Mouse (Mus musculus) forebrain, embryonic 15.5 days (tissue): ENCODE data around the gene Pank1. TPM values are rescaled to one million over a fixed set of nuclear protein-coding genes. Genes with fewer than 3 reads are reported as not detected.

Source experiments
- ATAC-seq: fragments of 200-750 bp; cut with Nextera tagmentation; replicated peaks from 2 replicates; pipeline ENCODE4 v1.8.0; 2017; ENCODE audit warnings: mild to moderate bottlenecking, moderate TSS enrichment, moderate library complexity
- H3K27ac ChIP-seq: fragments of 300-500 bp; sonication (generic); replicated peaks from 2 replicates; pipeline ENCODE4 v1.5.1; 2015; ENCODE audit warnings: mild to moderate bottlenecking, inconsistent platforms
- H3K27me3 ChIP-seq: fragments of 300-500 bp; sonication (generic); 2 replicates; pipeline ENCODE4 v1.6.1; 2015; ENCODE audit warnings: inconsistent platforms
- H3K36me3 ChIP-seq: fragments of 300-500 bp; sonication (generic); 2 replicates; pipeline ENCODE4 v1.6.1; 2015; ENCODE audit warnings: mild to moderate bottlenecking, inconsistent platforms
- H3K4me1 ChIP-seq: fragments of 300-500 bp; sonication (generic); 2 replicates; pipeline ENCODE4 v1.6.1; 2015; ENCODE audit warnings: inconsistent platforms
- H3K4me2 ChIP-seq: fragments of 300-500 bp; sonication (generic); replicated peaks from 2 replicates; pipeline ENCODE4 v1.6.1; 2015; ENCODE audit warnings: mild to moderate bottlenecking, inconsistent platforms
- H3K4me3 ChIP-seq: fragments of 300-500 bp; sonication (generic); 2 replicates; pipeline ENCODE4 v1.5.1; 2015; ENCODE audit warnings: mild to moderate bottlenecking, inconsistent platforms
- H3K9ac ChIP-seq: fragments of 300-500 bp; sonication (generic); replicated peaks from 2 replicates; pipeline ENCODE4 v1.6.1; 2015; ENCODE audit warnings: mild to moderate bottlenecking, inconsistent platforms
- H3K9me3 ChIP-seq: fragments of 300-500 bp; sonication (generic); 2 replicates; pipeline ENCODE4 v1.6.1; 2016; ENCODE audit warnings: inconsistent platforms
- WGBS: fragments of 180-500 bp; shearing (Covaris S2); methylation state at CpG from one replicate; pipeline ENCODE4 v1.1.7; 2015; ENCODE audit warnings: mixed read lengths; 5-methylcytosine and 5-hydroxymethylcytosine counted together
- polyA plus RNA-seq: library from polyadenylated mRNA; unstranded; fragments of >200 nt; fragmentation: Nextera tagmentation; extraction: Ambion mirVana; gene quantifications from 2 replicates; pipeline ENCODE4 v1.2.1, GENCODE M21; 2015

Gene Pank1
- polyA plus RNA-seq, 1 experiment from 2014 or later = 5.6 TPM

- no peak overlapping the region for H3K27ac ChIP-seq
- H3K36me3 ChIP-seq = no peaks in the 10 kb centered on the region
- ATAC-seq = no peak
- H3K9me3 ChIP-seq = no peaks in the 10 kb centered on the region
- no peak overlapping the region for H3K9ac ChIP-seq
- no peaks in the 10 kb centered on the region for H3K4me1 ChIP-seq
- H3K4me2 ChIP-seq = no peak overlapping the region
- H3K27me3 ChIP-seq = no peaks in the 10 kb centered on the region
- 79% methylated on average over 3 of the region's 3 CpGs for WGBS
- H3K4me3 ChIP-seq = no peak overlapping the region
Measured at GRCm38 (mm10) chr19:34869375-34869774, 9.9 kb downstream of the Pank1 start.

GRCm38 (mm10) chr19:34868093-34868741 is 11.0 kb downstream of the Pank1 start:
- Histone ChIP-seq H3K27ac (no peak overlapping the region), H3K9ac (no peak overlapping the region), H3K4me2 (no peak overlapping the region), H3K27me3 (no peaks in the 10 kb centered on the region), H3K4me3 (no peak overlapping the region), H3K36me3 (no peaks in the 10 kb centered on the region), H3K4me1 (no peaks in the 10 kb centered on the region), H3K9me3 (no peaks in the 10 kb centered on the region)
- 92% methylated on average over 8 of the region's 8 CpGs for WGBS
- no peak for ATAC-seq

DNA sequence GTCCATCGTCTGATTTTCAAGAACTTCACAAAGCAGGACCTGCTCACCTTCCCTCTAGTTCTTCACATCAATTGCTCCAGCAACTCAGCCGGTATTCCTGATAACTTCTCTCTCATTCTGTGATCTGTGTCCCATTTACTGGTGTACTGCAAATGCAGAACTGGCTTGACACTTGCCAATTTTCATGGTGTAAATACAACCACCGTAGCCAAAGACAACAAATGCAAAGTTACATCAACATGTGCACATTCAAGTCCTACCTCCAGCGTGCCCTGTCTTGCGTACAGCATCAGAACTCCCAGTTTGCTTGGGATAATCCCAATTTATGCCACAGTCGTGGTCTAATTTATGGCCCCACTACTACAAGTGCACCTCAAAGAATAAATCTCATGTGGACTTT is 15.5 kb downstream of the Pank1 start:
- H3K27me3 ChIP-seq = no peaks in the 10 kb centered on the region
- WGBS = 92% methylated on average over 6 of the region's 6 CpGs
- H3K4me3 ChIP-seq = no peak overlapping the region
- H3K27ac ChIP-seq = no peak overlapping the region
- H3K4me1 ChIP-seq = peaks cover 5% of the 10 kb centered on the region
- no peaks in the 10 kb centered on the region for H3K9me3 ChIP-seq
- no peak overlapping the region for H3K9ac ChIP-seq
- no peaks in the 10 kb centered on the region for H3K36me3 ChIP-seq
- ATAC-seq = no peak
- no peak overlapping the region for H3K4me2 ChIP-seq

DNA sequence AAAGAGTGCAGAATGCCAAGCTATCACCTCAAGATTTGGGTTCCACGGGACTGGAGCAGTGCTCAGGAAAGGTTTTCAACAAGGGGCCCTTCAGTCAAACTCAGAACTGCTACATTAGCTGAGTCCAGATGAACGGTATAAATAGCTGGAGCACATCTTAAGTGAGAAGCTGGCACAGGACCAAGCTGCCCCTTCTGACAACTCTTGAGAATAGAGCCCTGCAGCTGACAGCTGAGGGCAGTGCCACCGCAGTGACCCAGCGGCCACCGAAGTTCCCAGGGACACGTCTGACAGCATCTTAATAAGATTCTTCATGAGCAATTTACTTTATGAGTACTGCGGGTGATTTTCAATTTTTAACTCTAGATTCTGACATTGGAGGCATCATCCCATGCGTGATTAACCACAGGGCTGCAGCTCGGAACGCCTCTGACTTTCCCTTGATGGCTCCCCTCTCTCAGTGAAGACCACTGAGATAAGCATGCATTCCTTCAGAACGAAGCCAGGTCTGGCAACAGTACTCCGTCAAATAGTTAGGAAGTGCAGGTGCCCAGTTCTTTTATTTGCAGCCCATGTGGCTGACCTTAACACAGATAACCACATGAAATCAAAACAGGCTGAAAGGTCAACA is 23.1 kb downstream of the Pank1 start:
- 70% methylated on average over 12 of the region's 12 CpGs for WGBS
- Histone ChIP-seq H3K4me2 (no peak overlapping the region), H3K9me3 (no peaks in the 10 kb centered on the region), H3K4me1 (peaks cover 12% of the 10 kb centered on the region), H3K36me3 (no peaks in the 10 kb centered on the region), H3K27ac (no peak overlapping the region), H3K27me3 (no peaks in the 10 kb centered on the region), H3K9ac (no peak overlapping the region), H3K4me3 (no peak overlapping the region)
- ATAC-seq = no peak

DNA sequence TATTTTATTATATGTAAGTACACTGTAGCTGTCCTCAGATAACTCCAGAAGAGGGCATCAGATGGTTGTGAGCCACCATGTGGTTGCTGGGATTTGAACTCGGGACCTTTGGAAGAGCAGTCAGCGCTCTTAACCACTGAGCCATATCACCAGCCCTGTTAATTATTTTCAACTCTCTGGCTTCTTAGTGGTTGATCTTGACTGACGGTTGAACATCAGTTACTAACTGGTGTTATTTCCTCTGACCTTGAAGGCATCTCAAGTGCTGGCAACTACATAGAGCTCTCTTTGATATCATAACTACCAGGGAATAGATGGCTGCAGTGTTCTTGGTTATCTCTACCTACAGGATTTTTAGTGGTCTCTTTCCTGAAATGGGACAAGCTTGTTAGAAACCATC is 28.1 kb downstream of the Pank1 start:
- 95% methylated on average over 3 of the region's 3 CpGs for WGBS
- Histone ChIP-seq H3K9ac (no peak overlapping the region), H3K4me2 (no peak overlapping the region), H3K4me3 (no peak overlapping the region), H3K27ac (no peak overlapping the region), H3K4me1 (0 out of 2 replicates have a peak, but pooled peaks cover 5% of the 10 kb centered on the region), H3K36me3 (no peaks in the 10 kb centered on the region), H3K9me3 (no peaks in the 10 kb centered on the region), H3K27me3 (no peaks in the 10 kb centered on the region)
- no peak for ATAC-seq

GRCm38 (mm10) chr19:34849426-34849825 is 29.8 kb downstream of the Pank1 start:
- no peaks in the 10 kb centered on the region for H3K27me3 ChIP-seq
- no peaks in the 10 kb centered on the region for H3K9me3 ChIP-seq
- ATAC-seq = no peak
- 92% methylated on average over 7 of the region's 7 CpGs for WGBS
- no peak overlapping the region for H3K9ac ChIP-seq
- no peak overlapping the region for H3K4me2 ChIP-seq
- no peaks in the 10 kb centered on the region for H3K4me1 ChIP-seq
- H3K4me3 ChIP-seq = no peak overlapping the region
- no peak overlapping the region for H3K27ac ChIP-seq
- H3K36me3 ChIP-seq = no peaks in the 10 kb centered on the region

DNA sequence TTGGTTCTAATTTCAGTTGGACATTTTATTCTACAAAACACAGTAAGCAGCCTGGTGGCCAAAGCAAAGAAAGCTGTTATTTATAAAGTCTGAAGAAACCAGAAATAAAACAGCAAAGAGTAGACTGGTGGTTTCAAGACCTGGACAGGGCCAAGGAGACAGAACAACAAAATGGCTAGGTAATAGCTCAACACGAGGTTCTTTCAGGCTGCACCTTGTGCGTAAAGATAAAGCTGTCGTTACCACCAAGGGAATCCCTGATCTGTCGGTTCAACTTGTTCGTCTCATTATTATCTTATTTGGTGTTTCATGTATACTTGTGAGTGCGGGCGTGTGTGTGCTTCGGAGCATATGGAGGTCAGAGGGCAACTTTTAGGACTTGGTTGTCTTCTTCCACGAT is 31.1 kb downstream of the Pank1 start:
- H3K27ac ChIP-seq = no peak overlapping the region
- H3K36me3 ChIP-seq = no peaks in the 10 kb centered on the region
- H3K9me3 ChIP-seq = no peaks in the 10 kb centered on the region
- no peaks in the 10 kb centered on the region for H3K27me3 ChIP-seq
- no peak overlapping the region for H3K9ac ChIP-seq
- H3K4me1 ChIP-seq = no peaks in the 10 kb centered on the region
- no peak overlapping the region for H3K4me3 ChIP-seq
- no peak for ATAC-seq
- no peak overlapping the region for H3K4me2 ChIP-seq
- WGBS = 95% methylated on average over 9 of the region's 9 CpGs

DNA sequence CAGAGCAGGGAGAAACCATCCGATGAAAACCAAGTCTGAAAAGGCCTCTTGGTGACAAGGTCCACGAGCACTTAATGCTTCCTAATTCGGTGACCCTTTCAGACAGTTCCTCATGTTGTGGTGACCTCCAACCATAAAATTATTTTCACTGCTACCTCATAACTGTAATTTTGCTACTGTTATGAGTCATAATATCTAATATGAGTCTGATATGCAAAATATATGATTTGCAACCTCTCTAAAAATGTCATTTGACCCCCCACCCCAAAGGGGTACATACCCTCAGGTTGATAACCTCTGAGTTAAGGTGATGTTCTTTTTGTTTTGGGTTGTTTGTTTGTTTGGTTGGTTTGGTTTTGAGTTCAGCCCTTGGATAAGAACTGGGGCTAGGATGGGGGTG is 32.2 kb downstream of the Pank1 start:
- H3K4me3 ChIP-seq = no peak overlapping the region
- H3K27me3 ChIP-seq = no peaks in the 10 kb centered on the region
- H3K4me2 ChIP-seq = no peak overlapping the region
- no peaks in the 10 kb centered on the region for H3K9me3 ChIP-seq
- H3K36me3 ChIP-seq = no peaks in the 10 kb centered on the region
- no peak overlapping the region for H3K27ac ChIP-seq
- no peak overlapping the region for H3K9ac ChIP-seq
- no peak for ATAC-seq
- no peaks in the 10 kb centered on the region for H3K4me1 ChIP-seq
- WGBS = 94% methylated on average over 3 of the region's 3 CpGs

DNA sequence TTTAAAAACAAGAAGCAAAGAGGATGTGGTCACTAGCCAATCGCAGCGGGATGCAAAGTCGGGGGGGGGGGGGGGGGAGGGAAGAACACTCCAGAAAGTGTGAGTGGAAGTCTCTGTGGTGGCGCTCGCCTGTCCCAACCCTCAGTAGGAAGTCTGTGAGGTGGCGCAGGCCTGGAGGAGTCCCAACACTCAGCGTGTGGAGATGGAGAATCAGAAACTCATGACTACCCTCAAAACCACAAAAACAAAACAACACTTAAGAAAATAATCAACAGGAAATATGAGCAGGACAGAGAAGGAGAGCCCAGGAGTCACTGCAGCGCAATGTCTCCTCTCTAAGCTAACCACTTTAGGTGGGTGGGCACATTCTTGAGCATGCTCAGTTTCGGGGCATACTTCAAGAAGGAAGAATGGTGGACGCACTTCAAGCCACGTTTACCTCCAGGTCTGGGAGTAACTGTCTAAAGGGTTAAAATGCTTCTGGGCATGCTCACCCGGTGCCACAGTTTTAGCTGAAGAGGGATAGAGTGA is 32.7 kb downstream of the Pank1 start:
- no peaks in the 10 kb centered on the region for H3K27me3 ChIP-seq
- no peaks in the 10 kb centered on the region for H3K36me3 ChIP-seq
- 65% methylated on average over 12 of the region's 12 CpGs for WGBS
- H3K4me1 ChIP-seq = peaks cover 3% of the 10 kb centered on the region; the same call in 1 of the 2 replicates
- no peak overlapping the region for H3K4me2 ChIP-seq
- no peak overlapping the region for H3K9ac ChIP-seq
- H3K4me3 ChIP-seq = no peak overlapping the region
- no peak for ATAC-seq
- H3K9me3 ChIP-seq = no peaks in the 10 kb centered on the region
- no peak overlapping the region for H3K27ac ChIP-seq

DNA sequence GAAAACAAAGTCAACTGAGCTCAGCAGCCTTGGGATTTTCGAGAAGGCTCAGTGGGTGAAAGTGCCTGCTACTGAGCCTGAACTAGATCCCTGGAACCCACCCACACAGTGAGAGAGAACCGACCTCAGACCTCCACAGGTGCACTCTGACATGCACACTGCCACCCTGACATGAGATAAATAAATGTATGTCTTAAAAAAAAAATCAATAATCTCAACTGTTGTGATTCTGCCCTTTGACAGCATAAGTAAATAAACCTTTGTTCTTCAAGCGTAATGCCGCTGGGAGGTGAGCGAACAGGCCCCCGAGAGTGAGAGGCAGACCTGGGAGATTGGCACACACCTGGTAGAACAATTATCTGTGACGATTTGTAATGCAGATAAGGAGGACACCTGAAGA is 33.2 kb downstream of the Pank1 start:
- no peak overlapping the region for H3K4me3 ChIP-seq
- no peaks in the 10 kb centered on the region for H3K27me3 ChIP-seq
- no peaks in the 10 kb centered on the region for H3K9me3 ChIP-seq
- 76% methylated on average over 7 of the region's 7 CpGs for WGBS
- no peaks in the 10 kb centered on the region; the same call in 1 of the 2 replicates for H3K36me3 ChIP-seq
- no peak overlapping the region for H3K9ac ChIP-seq
- H3K4me1 ChIP-seq = peaks cover 3% of the 10 kb centered on the region; the same call in 1 of the 2 replicates
- H3K4me2 ChIP-seq = no peak overlapping the region
- no peak overlapping the region for H3K27ac ChIP-seq
- no peak for ATAC-seq

- no peak overlapping the region for H3K4me3 ChIP-seq
- no peak overlapping the region for H3K9ac ChIP-seq
- ATAC-seq = no peak
- no peaks in the 10 kb centered on the region for H3K9me3 ChIP-seq
- no peak overlapping the region for H3K4me2 ChIP-seq
- H3K27ac ChIP-seq = no peak overlapping the region
- no peaks in the 10 kb centered on the region; the same call in 1 of the 2 replicates for H3K36me3 ChIP-seq
- WGBS = 94% methylated on average over 8 of the region's 8 CpGs
- no peaks in the 10 kb centered on the region for H3K27me3 ChIP-seq
- peaks cover 3% of the 10 kb centered on the region; the same call in 1 of the 2 replicates for H3K4me1 ChIP-seq
Measured at GRCm38 (mm10) chr19:34845331-34845730, 33.9 kb downstream of the Pank1 start.

DNA sequence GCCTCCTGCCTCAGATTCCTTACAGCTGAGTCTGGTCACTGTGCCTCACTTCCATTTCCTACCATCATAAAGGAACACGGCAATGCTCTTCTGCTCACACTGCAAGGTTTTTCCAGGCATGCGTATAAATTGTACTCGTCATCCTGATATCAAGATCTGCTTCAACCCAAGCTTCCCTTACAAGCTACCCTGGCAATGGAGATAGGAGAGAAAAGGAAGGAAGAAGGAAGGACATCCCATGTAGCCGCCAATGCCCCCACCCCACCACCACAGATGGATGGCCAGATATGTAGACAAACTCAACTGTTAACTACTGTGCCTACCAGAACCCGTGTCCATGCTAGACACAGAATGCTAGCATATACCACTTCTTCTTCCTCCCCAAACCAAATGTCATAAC is 34.5 kb downstream of the Pank1 start:
- peaks cover 5% of the 10 kb centered on the region; the same call in 1 of the 2 replicates for H3K36me3 ChIP-seq
- no peak overlapping the region for H3K4me2 ChIP-seq
- no peak for ATAC-seq
- H3K27me3 ChIP-seq = no peaks in the 10 kb centered on the region
- no peaks in the 10 kb centered on the region for H3K9me3 ChIP-seq
- H3K4me3 ChIP-seq = no peak overlapping the region
- H3K4me1 ChIP-seq = peaks cover 3% of the 10 kb centered on the region; the same call in 1 of the 2 replicates
- H3K27ac ChIP-seq = no peak overlapping the region
- no peak overlapping the region for H3K9ac ChIP-seq
- 95% methylated on average over 5 of the region's 5 CpGs for WGBS
